In the genomic region with DNA sequence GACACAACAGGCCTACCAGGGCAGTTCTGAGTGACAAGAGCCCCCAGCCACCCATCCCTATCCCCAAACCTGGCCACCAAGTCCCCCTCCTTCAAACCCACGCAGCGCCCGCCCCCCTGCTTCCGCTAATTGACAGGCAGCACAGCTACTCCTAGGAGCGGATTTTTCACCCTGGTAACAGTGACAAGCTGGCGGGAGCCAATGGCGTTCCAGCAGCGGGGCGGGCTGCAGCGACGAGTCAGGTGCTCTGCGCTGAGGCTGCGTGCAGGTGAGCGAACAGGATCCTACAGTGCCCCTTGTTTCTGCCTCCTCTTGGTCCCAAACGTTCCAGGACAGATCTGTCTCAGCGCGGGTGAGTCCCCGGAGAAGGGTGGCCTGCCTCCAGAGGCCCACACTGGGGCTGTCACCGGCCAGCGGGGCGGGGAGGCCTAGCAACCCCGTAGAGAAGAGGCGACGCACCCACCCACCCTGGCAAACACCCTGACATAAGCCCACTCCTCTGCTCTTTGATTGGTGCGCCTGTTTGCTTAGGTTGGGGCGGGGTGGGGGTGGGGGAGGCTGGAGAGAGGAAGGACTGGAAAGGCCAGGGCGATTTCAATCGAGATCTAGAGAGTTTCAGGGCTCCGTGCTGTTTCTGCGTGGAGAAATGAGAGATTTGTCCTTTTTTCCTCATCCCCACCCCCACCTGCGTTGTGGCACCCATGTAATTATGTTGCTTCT, we compare ENCODE assay signal across 8 mouse cellular contexts. TPM values are rescaled to one million over a fixed set of nuclear protein-coding genes. Genes with fewer than 3 reads are reported as not detected.
DNase-seq lines count a peak whose midpoint lies in the region; ATAC-seq lines count a peak whose summit lies in the region.

A gene (plus strand): TSS at position 183 of the 720 bp plus-strand sequence.

- no peaks in the 10 kb centered on the region for H3K27me3 ChIP-seq in hindbrain, embryonic 14.5 days (ENCODE audit: control insufficient read depth, insufficient read depth, low read length)

- peak within 1 kb of the TSS; percentile 64 for H3K4me2 ChIP-seq in hindbrain, embryonic 14.5 days (replicated peaks)

- peaks cover 25% of the 10 kb centered on the region for H3K4me1 ChIP-seq in hindbrain, embryonic 14.5 days (replicated peaks; ENCODE audit: control insufficient read depth, insufficient read depth, low read length)

- no peaks in the 10 kb centered on the region for H3K9me3 ChIP-seq in hindbrain, embryonic 14.5 days (ENCODE audit: control insufficient read depth, low read length)

- DNase-seq in T-cell, adult 2 months (ENCODE audit: low spot score), result peak; percentile 82
- peak; percentile 90 to 92 for DNase-seq in cerebellum, postnatal 36 days
- peak; percentile 89 to 94 for DNase-seq in frontal cortex, postnatal 36 days (ENCODE audit: low spot score in 2 of 2)
- DNase-seq in hindbrain, embryonic 14.5 days (ENCODE audit: low spot score), result peak; percentile 90
- peak; percentile 88 to 90 for DNase-seq in layer of hippocampus, postnatal 36 days
- peak; percentile 89 for DNase-seq in lung, postnatal 25 days (ENCODE audit: low spot score)
- peak; percentile 90 for DNase-seq in retina, postnatal 1 day
- peak; percentile 87 for DNase-seq in thymus, postnatal 4 days

- H3K4me3 ChIP-seq in hindbrain, embryonic 14.5 days (replicated peaks; ENCODE audit: low read length), result peak within 1 kb of the TSS; percentile 66

- H3K9ac ChIP-seq in hindbrain, embryonic 14.5 days, result peak within 1 kb of the TSS; percentile 83

- WGBS in hindbrain, embryonic 14.5 days, result under 1% methylated on average over 31 of the region's 31 CpGs

- H3K36me3 ChIP-seq in hindbrain, embryonic 14.5 days (replicated peaks; ENCODE audit: control insufficient read depth, insufficient read depth), result peaks cover 31% of the 10 kb centered on the region

- peak within 1 kb of the TSS; percentile 91 for H3K27ac ChIP-seq in hindbrain, embryonic 14.5 days

- ATAC-seq in hindbrain, embryonic 14.5 days (ENCODE audit: low FRiP score), result peak; percentile 99

RNA-seq across cellular contexts. Expression of the gene that starts here (rescaled TPM):
- 88.6 and 102 TPM in 2 replicates for polyA plus RNA-seq in hindbrain, embryonic 14.5 days (2014; fragmentation: Nextera tagmentation; extraction: Ambion mirVana)
- 100 to 1,000 TPM; 149 to 157 TPM for total RNA-seq in layer of hippocampus, postnatal 36 days (2021)

Comparison
In these comparisons a context has a peak if more than half of its experiments do, and no peak if none do; other contexts are left out.
1. Peak in every context shown above with its lines: DNase-seq, ATAC-seq, H3K4me3 ChIP-seq and H3K27ac ChIP-seq.